Mouse (Mus musculus) embryonic facial prominence, embryonic 15.5 days (tissue): ENCODE results near the gene Tmem240. TPM values are rescaled to one million over a fixed set of nuclear protein-coding genes. Genes with fewer than 3 reads are reported as not detected.
"Not testable (repeated sequence)": the region's sequence is repeated elsewhere in the genome, so short reads cannot be mapped to it uniquely, and the experiment has no call there.

ENCODE experiments used
- ATAC-seq: fragments of 200-750 bp; cut with Nextera tagmentation; 2 replicates; pipeline ENCODE4 v1.8.0; 2017; ENCODE audit warnings: low read depth, moderate TSS enrichment; ENCODE audit not compliant: insufficient number of reproducible peaks, low FRiP score, low TSS enrichment
- H3K27ac ChIP-seq: fragments of 300-500 bp; sonication (generic); replicated peaks from 2 replicates; pipeline ENCODE4 v1.5.1; 2015; ENCODE audit warnings: mild to moderate bottlenecking, inconsistent platforms
- H3K27me3 ChIP-seq: fragments of 300-500 bp; sonication (generic); 2 replicates; pipeline ENCODE4 v1.6.1; 2015; ENCODE audit warnings: inconsistent platforms
- H3K36me3 ChIP-seq: fragments of 300-500 bp; sonication (generic); 2 replicates; pipeline ENCODE4 v1.6.1; 2015; ENCODE audit warnings: mild to moderate bottlenecking, inconsistent platforms
- H3K4me1 ChIP-seq: fragments of 300-500 bp; sonication (generic); 2 replicates; pipeline ENCODE4 v1.6.1; 2015; ENCODE audit warnings: inconsistent platforms
- H3K4me2 ChIP-seq: fragments of 300-500 bp; sonication (generic); replicated peaks from 2 replicates; pipeline ENCODE4 v1.6.1; 2015; ENCODE audit warnings: mild to moderate bottlenecking, inconsistent platforms
- H3K4me3 ChIP-seq: fragments of 300-500 bp; sonication (generic); replicated peaks from 2 replicates; pipeline ENCODE4 v1.5.1; 2015; ENCODE audit warnings: mild to moderate bottlenecking, inconsistent platforms
- H3K9ac ChIP-seq: fragments of 300-500 bp; sonication (generic); 2 replicates; pipeline ENCODE4 v1.6.1; 2015; ENCODE audit warnings: inconsistent platforms
- H3K9me3 ChIP-seq: fragments of 300-500 bp; sonication (generic); replicated peaks from 2 replicates; pipeline ENCODE4 v1.6.1; 2016; ENCODE audit warnings: inconsistent platforms
- WGBS: fragments of 180-500 bp; shearing (Covaris S2); methylation state at CpG from one replicate; pipeline ENCODE4 v1.1.7; 2015; 5-methylcytosine and 5-hydroxymethylcytosine counted together
- polyA plus RNA-seq: library from polyadenylated mRNA; unstranded; fragments of >200 nt; fragmentation: Nextera tagmentation; extraction: Ambion mirVana; gene quantifications from 2 replicates; pipeline ENCODE4 v1.2.1, GENCODE M21; 2015

Gene Tmem240
- polyA plus RNA-seq, 1 experiment from 2014 or later: 2.2 TPM

DNA sequence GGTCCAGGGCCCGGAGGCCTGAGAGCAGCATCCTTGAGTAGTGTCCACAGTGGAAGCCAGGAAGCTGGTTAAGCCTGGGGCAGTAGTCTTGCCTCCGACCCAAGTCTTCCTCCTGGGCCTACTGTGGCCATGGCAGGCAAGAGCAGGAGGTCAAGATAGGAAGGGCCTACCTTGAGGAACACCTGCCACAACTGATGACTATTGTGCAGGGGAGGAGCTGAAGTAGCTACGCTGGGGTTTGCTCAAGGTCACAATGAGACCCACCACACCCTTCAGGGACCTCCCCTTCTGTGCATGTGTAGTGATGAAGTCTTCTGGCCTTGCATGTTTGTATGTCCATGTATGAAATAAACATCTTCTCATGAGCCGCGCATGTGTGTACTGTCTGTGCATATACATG lies 1.2 kb downstream of the Tmem240 start:
- no peaks in the 10 kb centered on the region for H3K9me3 ChIP-seq
- no peaks in the 10 kb centered on the region for H3K27me3 ChIP-seq
- H3K4me2 ChIP-seq: peak overlapping the region; percentile 84
- peak overlapping the region; percentile 78 for H3K9ac ChIP-seq
- no peak for ATAC-seq
- peak overlapping the region; percentile 6; the same call in 1 of the 2 replicates for H3K27ac ChIP-seq
- 65% methylated on average over 5 of the region's 5 CpGs for WGBS
- peak overlapping the region; percentile 87 for H3K4me3 ChIP-seq
- peaks cover 34% of the 10 kb centered on the region for H3K4me1 ChIP-seq
- H3K36me3 ChIP-seq: peaks cover 41% of the 10 kb centered on the region

DNA sequence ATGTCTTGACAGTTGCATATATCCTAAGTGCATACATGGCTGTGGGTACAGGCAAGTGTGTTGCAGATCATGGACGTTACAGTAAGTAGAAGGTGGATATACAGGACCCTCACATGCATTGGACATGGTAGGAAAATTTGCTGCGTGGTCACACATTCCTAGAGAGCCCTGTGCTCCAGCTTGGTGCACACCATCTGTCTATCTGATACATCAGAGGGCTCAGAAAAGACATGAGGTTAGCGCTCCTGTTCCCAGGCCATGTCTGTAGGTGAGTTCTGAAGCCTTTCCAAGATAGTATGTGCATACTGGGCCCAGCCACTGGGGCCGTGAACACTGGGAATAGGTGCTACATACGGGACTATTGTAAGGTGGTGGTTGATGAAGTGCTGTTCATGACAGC lies 1.8 kb downstream of the Tmem240 start:
- no peak for ATAC-seq
- 89% methylated on average over 5 of the region's 5 CpGs for WGBS
- Histone ChIP-seq H3K4me1 (peaks cover 34% of the 10 kb centered on the region), H3K4me2 (peak overlapping the region; percentile 84; the same call in 1 of the 2 replicates), H3K9ac (no peak overlapping the region), H3K36me3 (peaks cover 46% of the 10 kb centered on the region), H3K4me3 (peak overlapping the region; percentile 87; the same call in 1 of the 2 replicates), H3K27me3 (no peaks in the 10 kb centered on the region), H3K9me3 (no peaks in the 10 kb centered on the region), H3K27ac (no peak overlapping the region)

DNA sequence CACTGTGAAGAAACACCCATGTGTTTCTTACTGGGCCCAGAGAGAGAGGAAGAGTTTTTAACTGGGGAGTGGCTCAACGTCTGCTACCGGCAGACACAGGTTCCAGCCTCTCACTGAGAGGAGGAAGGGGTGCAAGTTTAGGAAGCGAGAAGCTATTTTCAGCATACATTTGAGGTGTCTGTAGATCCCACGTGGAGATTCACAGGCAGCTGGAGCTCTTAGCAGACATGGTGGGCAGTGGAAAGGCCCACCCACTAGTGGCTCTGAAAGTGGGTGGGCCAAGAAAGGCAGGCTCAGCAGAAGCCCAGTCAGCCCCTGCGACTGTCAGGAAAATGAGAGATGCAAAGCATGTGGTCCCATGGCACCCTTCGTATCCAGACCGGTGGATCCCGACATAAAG lies 3.7 kb downstream of the Tmem240 start:
- Histone ChIP-seq H3K9ac (no peak overlapping the region), H3K36me3 (peaks cover 46% of the 10 kb centered on the region), H3K9me3 (no peaks in the 10 kb centered on the region), H3K4me3 (no peak overlapping the region), H3K4me2 (no peak overlapping the region), H3K27me3 (no peaks in the 10 kb centered on the region), H3K27ac (0 out of 2 replicates have a peak overlapping the region, but pooled peaks have one; percentile 1), H3K4me1 (peaks cover 30% of the 10 kb centered on the region)
- 47% methylated on average over 8 of the region's 8 CpGs for WGBS
- ATAC-seq: no peak

DNA sequence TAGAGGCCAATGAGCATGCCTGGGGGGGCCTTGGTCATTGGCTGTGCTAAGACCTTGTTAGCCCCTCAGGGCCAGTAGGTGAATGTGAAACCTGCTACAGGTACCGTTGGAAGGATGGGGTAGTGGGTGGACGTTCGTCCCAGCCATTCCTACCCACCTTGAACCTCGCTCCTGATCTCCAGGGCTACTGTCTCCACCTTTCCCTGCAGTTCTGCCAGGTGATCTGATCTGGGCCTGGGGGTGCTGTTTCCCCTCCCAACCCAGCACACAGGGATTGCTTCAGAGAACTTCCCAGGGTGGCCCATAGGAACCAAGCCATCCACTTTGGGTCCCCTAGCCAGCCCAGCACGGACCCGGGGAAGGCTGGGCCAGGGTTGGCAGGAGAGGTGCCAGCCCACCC lies 4.6 kb downstream of the Tmem240 start:
- H3K4me1 ChIP-seq: peaks cover 21% of the 10 kb centered on the region
- peaks cover 53% of the 10 kb centered on the region for H3K36me3 ChIP-seq
- H3K27ac ChIP-seq: no peak overlapping the region
- H3K4me3 ChIP-seq: no peak overlapping the region
- no peak overlapping the region for H3K9ac ChIP-seq
- ATAC-seq: no peak
- no peak overlapping the region for H3K4me2 ChIP-seq
- 82% methylated on average over 6 of the region's 6 CpGs for WGBS
- no peaks in the 10 kb centered on the region for H3K9me3 ChIP-seq
- no peaks in the 10 kb centered on the region for H3K27me3 ChIP-seq

DNA sequence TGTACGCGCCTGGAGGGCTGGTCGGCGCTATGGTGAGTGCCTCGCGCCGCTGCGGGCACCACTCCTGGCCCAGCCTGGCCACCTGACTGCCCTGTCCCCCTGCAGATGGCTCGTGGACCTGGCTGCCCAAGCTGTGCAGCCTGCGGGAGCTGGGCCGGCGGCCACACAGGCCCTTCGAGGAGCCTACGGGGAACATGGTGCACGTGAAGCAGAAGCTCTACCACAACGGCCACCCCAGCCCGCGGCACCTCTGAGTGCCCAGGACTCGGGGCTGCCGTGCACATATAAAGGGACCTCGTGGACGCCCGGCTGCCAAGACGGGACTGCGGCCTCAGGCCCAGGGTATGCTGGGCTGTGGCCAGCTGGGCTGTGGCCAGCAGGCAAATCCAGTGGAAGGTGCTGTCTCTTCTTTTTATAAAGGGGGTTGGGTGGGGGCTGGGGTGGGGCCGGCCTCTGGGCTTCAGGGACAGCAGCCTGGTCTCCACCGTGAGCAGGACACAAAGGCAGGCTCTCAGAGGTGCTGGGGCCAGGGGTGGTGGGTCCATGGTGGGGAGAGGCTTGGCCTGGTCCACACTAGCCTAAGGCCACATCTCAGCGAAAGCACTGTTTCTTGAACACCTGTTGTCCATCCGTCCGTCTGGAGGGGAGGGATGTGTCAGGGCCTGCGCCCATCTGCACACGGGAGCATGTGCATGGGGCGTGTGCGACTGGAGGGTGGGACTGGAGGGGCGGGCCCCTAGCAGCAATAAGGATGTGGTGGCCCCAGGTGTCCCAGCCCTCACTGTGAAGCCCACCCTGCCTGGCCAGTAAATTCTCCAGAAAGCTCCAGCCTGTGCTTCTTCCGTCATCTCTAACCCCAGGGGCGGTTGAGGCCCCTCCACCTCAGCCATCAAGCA lies 5.4 kb downstream of the Tmem240 start:
- Histone ChIP-seq H3K27ac (no peak overlapping the region), H3K4me1 (peaks cover 20% of the 10 kb centered on the region), H3K9ac (no peak overlapping the region), H3K9me3 (no peaks in the 10 kb centered on the region), H3K4me3 (no peak overlapping the region), H3K36me3 (peaks cover 61% of the 10 kb centered on the region), H3K4me2 (no peak overlapping the region), H3K27me3 (no peaks in the 10 kb centered on the region)
- WGBS: 80% methylated on average over 37 of the region's 37 CpGs
- ATAC-seq: no peak

DNA sequence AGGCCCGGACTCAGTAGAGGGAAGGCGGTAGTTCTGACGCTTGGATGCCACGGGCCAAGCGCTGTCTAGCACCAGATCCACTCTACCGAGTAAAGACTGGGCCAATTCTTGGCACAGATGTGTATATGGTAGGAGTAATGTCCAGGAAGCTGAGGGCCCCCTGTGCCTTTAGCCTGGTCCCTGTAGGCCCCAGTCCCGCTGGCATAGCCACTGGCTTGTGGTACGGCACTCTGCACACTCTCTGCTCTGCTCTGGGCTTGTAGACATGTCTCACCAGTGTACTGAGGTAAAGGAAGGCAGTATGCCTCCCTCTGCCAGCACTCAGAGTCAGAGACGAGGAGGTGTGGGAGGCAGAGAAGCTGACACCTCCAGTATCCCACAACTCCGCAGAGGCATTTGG lies 6.1 kb downstream of the Tmem240 start:
- not testable (repeated sequence) for H3K27me3 ChIP-seq, H3K27ac ChIP-seq, H3K9me3 ChIP-seq, H3K4me3 ChIP-seq, H3K9ac ChIP-seq, H3K4me2 ChIP-seq, ATAC-seq
- WGBS: 86% methylated on average over 10 of the region's 10 CpGs
- peaks cover 15% of the 10 kb centered on the region for H3K4me1 ChIP-seq
- peaks cover 67% of the 10 kb centered on the region for H3K36me3 ChIP-seq

DNA sequence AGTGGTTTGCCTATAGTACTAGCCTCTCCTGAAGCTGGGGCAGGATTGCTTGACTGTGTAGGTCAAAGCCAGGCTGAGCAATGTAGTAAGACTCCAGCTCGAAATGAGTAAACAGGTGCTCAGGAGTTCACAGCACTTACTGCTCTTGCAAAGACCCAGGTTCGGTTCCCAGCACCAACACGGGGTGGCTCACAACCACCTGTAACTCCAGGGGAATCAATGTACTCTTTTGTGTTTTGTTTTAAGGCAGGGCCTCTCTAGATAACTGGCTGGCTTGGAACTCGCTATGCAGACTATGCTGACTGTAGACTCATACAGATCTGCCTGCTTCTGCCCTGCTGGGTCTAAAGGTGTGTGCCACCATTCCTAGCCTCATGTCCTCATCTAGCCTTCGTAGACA lies 8.1 kb downstream of the Tmem240 start:
- Histone ChIP-seq H3K9ac (no peak overlapping the region), H3K4me3 (no peak overlapping the region), H3K27me3 (no peaks in the 10 kb centered on the region), H3K36me3 (peaks cover 72% of the 10 kb centered on the region), H3K9me3 (no peaks in the 10 kb centered on the region), H3K4me2 (no peak overlapping the region), H3K27ac (no peak overlapping the region), H3K4me1 (peaks cover 5% of the 10 kb centered on the region; the same call in 1 of the 2 replicates)
- no peak for ATAC-seq
- WGBS: 90% methylated on average over 5 of the region's 5 CpGs

DNA sequence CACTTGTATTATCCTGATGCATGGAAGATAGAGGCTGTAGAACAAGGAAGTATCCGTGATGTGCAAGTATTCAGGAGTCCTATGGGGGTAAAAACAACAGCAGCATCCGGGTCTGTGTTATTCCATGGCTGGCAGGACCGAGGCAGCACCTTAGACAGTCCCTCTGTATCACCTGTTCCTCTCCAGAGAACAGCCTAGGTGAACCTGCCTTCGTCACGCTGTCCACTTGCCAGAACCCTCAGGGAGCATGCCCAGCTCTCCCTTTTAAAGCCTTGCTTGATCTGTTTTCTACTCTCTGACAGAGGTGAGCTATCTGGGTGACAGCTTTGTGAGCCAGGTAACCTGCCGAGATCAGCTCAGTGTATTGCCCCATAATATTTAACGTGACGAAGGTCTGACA lies 9.9 kb downstream of the Tmem240 start:
- Histone ChIP-seq H3K4me1 (no peaks in the 10 kb centered on the region), H3K9ac (no peak overlapping the region), H3K36me3 (peaks cover 90% of the 10 kb centered on the region), H3K27ac (no peak overlapping the region), H3K9me3 (no peaks in the 10 kb centered on the region), H3K27me3 (no peaks in the 10 kb centered on the region), H3K4me2 (no peak overlapping the region), H3K4me3 (no peak overlapping the region)
- no peak for ATAC-seq
- 93% methylated on average over 8 of the region's 8 CpGs for WGBS

DNA sequence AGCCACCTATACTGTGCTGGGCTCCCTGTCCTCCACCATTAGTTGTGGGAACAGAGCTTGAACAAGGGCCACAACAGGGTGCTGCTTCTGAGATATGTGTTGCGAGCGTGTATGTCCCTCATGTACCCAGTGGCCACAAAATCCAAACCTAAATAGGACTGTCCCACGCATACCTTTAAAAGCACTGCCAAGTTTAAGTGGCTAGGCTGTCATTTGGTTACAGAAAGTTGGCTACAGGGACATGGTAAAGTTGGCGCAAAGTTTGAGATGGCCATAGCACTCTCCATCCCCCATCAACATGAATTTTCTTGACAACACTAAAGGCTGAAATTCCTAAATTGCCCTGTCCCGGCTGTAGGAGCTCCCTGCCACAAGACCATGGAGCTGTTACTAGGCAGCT lies 10.5 kb downstream of the Tmem240 start:
- no peaks in the 10 kb centered on the region for H3K4me1 ChIP-seq
- no peak overlapping the region for H3K4me3 ChIP-seq
- H3K9ac ChIP-seq: no peak overlapping the region
- H3K36me3 ChIP-seq: peaks cover 95% of the 10 kb centered on the region
- H3K9me3 ChIP-seq: no peaks in the 10 kb centered on the region
- no peaks in the 10 kb centered on the region for H3K27me3 ChIP-seq
- WGBS: 94% methylated on average over 5 of the region's 5 CpGs
- H3K4me2 ChIP-seq: no peak overlapping the region
- no peak for ATAC-seq
- H3K27ac ChIP-seq: no peak overlapping the region

DNA sequence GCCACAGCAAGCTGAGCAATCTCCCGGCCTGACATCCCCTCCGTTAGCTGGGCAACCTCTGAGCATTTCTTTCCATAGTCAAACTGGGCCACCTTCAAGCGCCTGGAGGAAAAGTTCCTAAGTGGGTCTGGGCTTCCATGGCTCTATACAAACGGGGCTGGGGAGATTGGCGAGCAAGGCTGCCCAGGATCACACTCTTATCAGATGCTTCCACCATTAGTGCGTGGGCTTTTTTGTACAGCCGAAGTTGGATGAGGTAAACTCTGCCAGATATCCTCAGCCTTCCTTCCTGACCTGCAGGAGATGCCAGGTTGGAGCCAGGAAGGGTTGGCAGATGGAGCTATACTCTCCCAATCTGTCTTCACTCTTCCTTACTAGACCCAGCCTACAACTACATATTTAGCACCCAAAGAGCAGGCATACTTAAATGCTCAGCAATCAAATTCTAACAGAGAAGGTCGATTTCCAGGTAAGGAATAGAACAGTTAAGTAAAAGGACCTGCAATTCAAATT lies 11.5 kb downstream of the Tmem240 start:
- H3K9me3 ChIP-seq: no peaks in the 10 kb centered on the region
- peaks cover 95% of the 10 kb centered on the region for H3K36me3 ChIP-seq
- no peak overlapping the region for H3K4me3 ChIP-seq
- no peak overlapping the region for H3K9ac ChIP-seq
- ATAC-seq: no peak
- H3K27ac ChIP-seq: no peak overlapping the region
- H3K4me1 ChIP-seq: no peaks in the 10 kb centered on the region
- H3K4me2 ChIP-seq: no peak overlapping the region
- WGBS: 87% methylated on average over 8 of the region's 8 CpGs
- no peaks in the 10 kb centered on the region for H3K27me3 ChIP-seq

DNA sequence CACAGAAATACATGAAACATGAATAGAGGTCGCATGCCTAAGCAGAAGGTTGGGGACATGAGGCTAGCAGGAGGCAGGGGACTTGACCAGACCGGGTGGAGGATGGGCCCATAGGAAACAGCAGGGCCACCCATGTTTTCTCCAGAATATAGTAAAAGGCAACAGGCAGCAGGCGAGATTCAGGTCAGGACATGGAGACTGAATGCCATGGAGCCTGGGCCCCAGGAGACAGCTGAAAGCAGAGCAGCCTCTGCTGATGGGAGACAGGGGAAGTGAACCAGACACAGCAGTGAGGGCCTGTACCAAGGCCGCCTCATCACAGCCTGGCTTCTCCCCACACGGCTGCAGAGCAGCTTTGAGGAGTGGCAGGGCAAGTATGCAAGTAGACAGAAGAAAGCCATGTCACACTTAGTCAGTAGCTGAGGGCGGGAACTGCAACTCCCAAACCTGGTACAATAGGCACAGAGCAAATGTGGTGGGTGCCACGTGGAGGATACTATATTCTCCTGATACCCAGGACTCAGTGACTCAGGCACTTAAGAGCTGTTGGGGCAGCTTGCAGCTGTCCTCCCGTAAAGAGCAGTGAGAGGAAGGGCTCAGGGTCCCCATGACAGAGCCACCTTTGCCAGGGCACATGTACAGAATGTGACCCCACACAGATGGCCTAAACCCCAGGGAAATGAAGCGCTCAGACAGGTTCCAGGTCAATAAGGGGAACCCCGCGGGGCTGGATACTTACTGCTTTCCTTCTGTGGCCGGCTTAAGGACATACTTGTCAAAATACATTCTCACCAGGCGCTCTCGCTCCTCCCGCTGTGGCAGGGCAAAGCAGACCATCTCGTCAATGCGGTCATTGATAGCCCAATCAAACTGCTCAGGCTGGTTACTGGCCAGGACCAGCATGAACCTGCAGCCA lies 12.2 kb downstream of the Tmem240 start:
- Histone ChIP-seq H3K36me3 (peaks cover 95% of the 10 kb centered on the region), H3K9me3 (no peaks in the 10 kb centered on the region), H3K4me2 (no peak overlapping the region), H3K4me1 (no peaks in the 10 kb centered on the region), H3K4me3 (no peak overlapping the region), H3K27me3 (no peaks in the 10 kb centered on the region), H3K9ac (no peak overlapping the region), H3K27ac (no peak overlapping the region)
- no peak for ATAC-seq
- WGBS: 86% methylated on average over 17 of the region's 17 CpGs
